Mouse (Mus musculus) neural tube, embryonic 14.5 days (tissue): ENCODE results near the gene Prodh2. TPM values are rescaled to one million over a fixed set of nuclear protein-coding genes. Genes with fewer than 3 reads are reported as not detected.

ENCODE experiments used
- ATAC-seq: fragments of 200-750 bp; cut with Nextera tagmentation; 2 replicates; pipeline ENCODE4 v1.8.0; 2017; ENCODE audit warnings: low read depth, mild to moderate bottlenecking, moderate TSS enrichment, moderate library complexity
- H3K27ac ChIP-seq: fragments of 300-500 bp; sonication (generic); 2 replicates; pipeline ENCODE4 v1.5.1; 2014; ENCODE audit warnings: low read depth, mild to moderate bottlenecking, control low read depth, low read length, moderate library complexity, mixed read lengths
- H3K27me3 ChIP-seq: fragments of 300-500 bp; sonication (generic); 2 replicates; pipeline ENCODE4 v1.6.1; 2014; ENCODE audit warnings: low read length; ENCODE audit not compliant: control insufficient read depth, insufficient read depth
- H3K36me3 ChIP-seq: fragments of 300-500 bp; sonication (generic); 2 replicates; pipeline ENCODE4 v1.6.1; 2014; ENCODE audit warnings: low read length, mixed read lengths; ENCODE audit not compliant: control insufficient read depth, insufficient read depth
- H3K4me1 ChIP-seq: fragments of 300-500 bp; sonication (generic); 2 replicates; pipeline ENCODE4 v1.6.1; 2014; ENCODE audit warnings: low read length; ENCODE audit not compliant: control insufficient read depth, insufficient read depth
- H3K4me2 ChIP-seq: fragments of 300-500 bp; sonication (generic); 2 replicates; pipeline ENCODE4 v1.6.1; 2014; ENCODE audit warnings: mild to moderate bottlenecking, low read depth, low read length, control low read depth
- H3K4me3 ChIP-seq: fragments of 300-500 bp; sonication (generic); 2 replicates; pipeline ENCODE4 v1.5.1; 2014; ENCODE audit warnings: low read depth, low read length, control low read depth, mixed read lengths
- H3K9ac ChIP-seq: fragments of 300-500 bp; sonication (generic); replicated peaks from 2 replicates; pipeline ENCODE4 v1.6.1; 2014; ENCODE audit warnings: low read depth, mild to moderate bottlenecking, control low read depth, low read length, mixed read lengths
- H3K9me3 ChIP-seq: fragments of 300-500 bp; sonication (generic); 2 replicates; pipeline ENCODE4 v1.6.1; 2016; ENCODE audit warnings: low read length; ENCODE audit not compliant: control insufficient read depth
- WGBS: fragments of 180-500 bp; shearing (Covaris S2); extraction: QIAGEN DNeasy Blood & Tissue Kit; methylation state at CpG from one replicate; pipeline ENCODE4 v1.1.7; 2014; 5-methylcytosine and 5-hydroxymethylcytosine counted together
- microRNA-seq: library from miRNA; unstranded; fragments of <30 nt; microRNA quantifications from one replicate; pipeline ENCODE4, GENCODE M21; 2016
- polyA plus RNA-seq: library from polyadenylated mRNA; unstranded; fragments of >200 nt; fragmentation: Nextera tagmentation; extraction: Ambion mirVana; gene quantifications from 2 replicates; pipeline ENCODE4 v1.2.1, GENCODE M21; 2014

Gene Prodh2
- polyA plus RNA-seq, 1 experiment from 2014 or later, result not detected

DNA sequence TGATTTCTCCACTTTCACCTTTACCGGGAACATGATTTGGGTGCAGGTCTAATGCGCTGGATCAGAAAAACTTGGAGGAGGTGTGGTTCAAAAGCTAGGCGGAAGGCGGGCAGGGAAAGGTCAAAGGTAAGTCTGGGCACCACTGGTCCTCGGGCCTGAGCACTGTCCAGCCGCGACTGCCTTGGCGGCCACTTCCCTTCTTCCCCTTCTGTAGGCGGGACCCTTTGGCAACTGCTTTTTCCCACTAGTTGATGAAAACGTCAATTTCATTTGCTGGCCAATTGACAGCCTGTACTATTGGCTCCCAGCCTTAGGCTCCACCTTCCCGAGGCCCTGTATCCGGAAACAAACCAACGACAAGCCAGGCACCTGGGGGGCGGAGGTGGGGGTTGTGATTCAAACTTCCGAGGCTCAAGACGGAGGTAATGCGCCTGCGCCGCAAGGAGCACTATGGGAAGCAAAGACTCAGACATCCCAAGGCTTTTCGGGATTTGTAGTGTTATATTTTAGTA, 66.1 kb downstream of the Prodh2 start, which contains the start of gene Lin37:
Gene Lin37, minus strand, starts transcription at position 396 of the 512 bp plus-strand sequence.
- H3K27me3 ChIP-seq, result no peaks in the 10 kb centered on the region
- peaks cover 12% of the 10 kb centered on the region for H3K4me1 ChIP-seq
- H3K27ac ChIP-seq, result peak within 1 kb of the TSS; percentile 18; the same call in 1 of the 2 replicates
- peak; percentile 89 for ATAC-seq
- peak within 1 kb of the TSS; percentile 87 for H3K4me2 ChIP-seq
- H3K9ac ChIP-seq, result peak within 1 kb of the TSS; percentile 62
- no peaks in the 10 kb centered on the region for H3K9me3 ChIP-seq
- WGBS, result under 1% methylated on average over 20 of the region's 20 CpGs
- peak within 1 kb of the TSS; percentile 52 for H3K4me3 ChIP-seq
- peaks cover 23% of the 10 kb centered on the region; the same call in 1 of the 2 replicates for H3K36me3 ChIP-seq

DNA sequence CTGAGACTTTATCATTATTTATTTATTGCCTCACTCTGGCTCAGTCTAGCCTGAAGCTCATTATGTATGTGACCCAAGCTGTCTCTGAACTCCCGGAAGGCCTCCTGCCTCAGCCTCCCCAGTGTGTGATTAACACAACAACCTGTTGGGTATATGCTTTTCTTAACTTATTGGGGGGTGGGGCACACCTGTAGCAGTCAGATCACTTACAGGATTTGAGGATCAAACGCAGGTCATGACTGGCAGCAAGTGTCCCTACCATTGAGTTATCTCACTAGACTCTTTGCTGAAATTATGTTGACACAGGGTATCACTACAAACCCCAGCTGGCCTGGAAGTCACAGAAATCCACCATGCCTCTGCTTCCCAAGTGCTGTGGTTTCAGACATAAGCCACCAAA, 66.9 kb downstream of the Prodh2 start:
- Histone ChIP-seq H3K4me1 (peaks cover 12% of the 10 kb centered on the region), H3K4me2 (peak overlapping the region; percentile 39; the same call in 1 of the 2 replicates), H3K27ac (no peak overlapping the region), H3K9ac (no peak overlapping the region), H3K27me3 (no peaks in the 10 kb centered on the region), H3K4me3 (no peak overlapping the region), H3K36me3 (peaks cover 15% of the 10 kb centered on the region; the same call in 1 of the 2 replicates), H3K9me3 (no peaks in the 10 kb centered on the region)
- 73% methylated on average over 2 of the region's 2 CpGs for WGBS
- ATAC-seq, result no peak

DNA sequence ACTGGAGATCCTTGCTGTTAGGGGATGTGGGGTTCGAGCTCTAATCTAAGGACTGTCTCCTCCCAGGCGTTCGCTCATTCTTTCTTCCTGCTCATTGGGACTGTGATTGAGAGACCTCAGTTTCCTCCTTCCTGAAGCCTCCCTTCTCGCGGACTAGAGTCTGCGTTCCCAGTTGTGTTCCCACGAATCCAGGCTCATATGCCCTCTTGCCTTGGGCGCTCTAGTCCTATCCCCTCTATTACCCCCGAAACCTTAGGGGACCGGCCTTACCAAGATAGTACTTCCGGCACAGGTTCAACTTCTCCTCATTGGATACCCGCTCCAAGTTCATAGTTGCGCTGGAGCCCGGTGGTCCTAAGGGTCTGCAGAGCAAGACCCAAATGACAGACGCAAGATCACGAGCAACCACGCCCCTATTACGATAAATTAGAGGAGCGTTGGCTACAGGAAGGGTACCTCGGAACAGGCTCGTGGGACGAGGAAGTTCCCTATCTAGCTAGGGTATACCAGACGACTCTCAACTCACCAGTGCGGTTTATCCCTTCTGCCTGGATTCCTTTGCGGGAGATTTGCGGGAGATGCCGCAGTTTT, 69.2 kb downstream of the Prodh2 start:
- Histone ChIP-seq H3K36me3 (peaks cover 16% of the 10 kb centered on the region), H3K27me3 (no peaks in the 10 kb centered on the region), H3K9ac (peak overlapping the region; percentile 70), H3K4me2 (peak overlapping the region; percentile 69), H3K27ac (0 out of 2 replicates have a peak overlapping the region, but pooled peaks have one; percentile 10), H3K4me1 (peaks cover 12% of the 10 kb centered on the region), H3K4me3 (peak overlapping the region; percentile 78), H3K9me3 (no peaks in the 10 kb centered on the region)
- ATAC-seq, result 0 out of 2 replicates have a peak, but pooled peaks have one; percentile 1
- 1% methylated on average over 27 of the region's 27 CpGs for WGBS

Small RNA genes within 50 kb of the gene (microRNA-seq; reads per million reads assigned to microRNA genes)
- gene Gm38670, result not detected

Other genes with a start within 250 kb of the Prodh2 start
- 0.99 and 1.0 TPM in 2 replicates for gene Thap8, start 213.5 kb upstream of the Prodh2 start, polyA plus RNA-seq
- 3.1 and 3.7 TPM in 2 replicates for gene Wdr62, start 213.2 kb upstream of the Prodh2 start, polyA plus RNA-seq
- gene Clip3, start 201.9 kb upstream of the Prodh2 start, polyA plus RNA-seq, result 115 and 133 TPM in 2 replicates
- 134 and 137 TPM in 2 replicates for gene Alkbh6, start 184.9 kb upstream of the Prodh2 start, polyA plus RNA-seq
- gene Syne4, start 178.8 kb upstream of the Prodh2 start, polyA plus RNA-seq, result 12.7 and 16.9 TPM in 2 replicates
- not detected in 2 replicates for gene E130208F15Rik, start 171.9 kb upstream of the Prodh2 start, polyA plus RNA-seq
- gene Sdhaf1, start 169.7 kb upstream of the Prodh2 start, polyA plus RNA-seq, result 16.3 and 20.1 TPM in 2 replicates
- 12.2 and 14.1 TPM in 2 replicates for gene Lrfn3, start 130.8 kb upstream of the Prodh2 start, polyA plus RNA-seq
- 23.3 and 39.9 TPM in 2 replicates for gene Tyrobp, start 79.9 kb upstream of the Prodh2 start, polyA plus RNA-seq
- 1.1 TPM in 1 of 2 replicates, not detected in the other for gene Hcst, start 73.8 kb upstream of the Prodh2 start, polyA plus RNA-seq
- 2.5 and 3.1 TPM in 2 replicates for gene Nfkbid, start 71.9 kb upstream of the Prodh2 start, polyA plus RNA-seq
- gene Aplp1, start 48.1 kb upstream of the Prodh2 start, polyA plus RNA-seq, result 641 and 675 TPM in 2 replicates
- gene Kirrel2, start 35.9 kb upstream of the Prodh2 start, polyA plus RNA-seq, result 0.27 and 0.89 TPM in 2 replicates
- 0.30 TPM in 1 of 2 replicates, not detected in the other for gene Nphs1, start 35.3 kb upstream of the Prodh2 start, polyA plus RNA-seq
- 110 and 111 TPM in 2 replicates for gene Arhgap33, start 41.4 kb downstream of the Prodh2 start, polyA plus RNA-seq
- 7.0 and 8.4 TPM in 2 replicates for gene Hspb6, start 58.6 kb downstream of the Prodh2 start, polyA plus RNA-seq
- 9.3 and 11.1 TPM in 2 replicates for gene Proser3, start 58.7 kb downstream of the Prodh2 start, polyA plus RNA-seq
- 55.4 and 57.4 TPM in 2 replicates for gene Lin37, start 66.2 kb downstream of the Prodh2 start, polyA plus RNA-seq
- gene U2af1l4, start 69.7 kb downstream of the Prodh2 start, polyA plus RNA-seq, result 99.4 and 99.6 TPM in 2 replicates
- gene Gm49396, start 69.7 kb downstream of the Prodh2 start, polyA plus RNA-seq, result 8.1 and 9.4 TPM in 2 replicates
- gene Psenen, start 70.0 kb downstream of the Prodh2 start, polyA plus RNA-seq, result 111 and 126 TPM in 2 replicates
- gene Igflr1, start 71.8 kb downstream of the Prodh2 start, polyA plus RNA-seq, result 2.8 and 3.7 TPM in 2 replicates
- gene Kmt2b, start 95.1 kb downstream of the Prodh2 start, polyA plus RNA-seq, result 13.6 and 14.6 TPM in 2 replicates
- gene Zbtb32, start 105.3 kb downstream of the Prodh2 start, polyA plus RNA-seq, result 0.30 and 0.35 TPM in 2 replicates
- 0.43 and 0.62 TPM in 2 replicates for gene Upk1a, start 119.2 kb downstream of the Prodh2 start, polyA plus RNA-seq
- 1,118 and 1,342 TPM in 2 replicates for gene Cox6b1, start 132.5 kb downstream of the Prodh2 start, polyA plus RNA-seq
- not detected in 2 replicates for gene Etv2, start 142.2 kb downstream of the Prodh2 start, polyA plus RNA-seq
- gene Rbm42, start 156.7 kb downstream of the Prodh2 start, polyA plus RNA-seq, result 98.3 and 110 TPM in 2 replicates
- 22.4 and 23.9 TPM in 2 replicates for gene Haus5, start 171.4 kb downstream of the Prodh2 start, polyA plus RNA-seq
- gene Pmis2, start 178.0 kb downstream of the Prodh2 start, polyA plus RNA-seq, result not detected in 2 replicates
- not detected in 2 replicates for gene 2200002J24Rik, start 205.3 kb downstream of the Prodh2 start, polyA plus RNA-seq
- gene Atp4a, start 218.6 kb downstream of the Prodh2 start, polyA plus RNA-seq, result 1.9 and 2.9 TPM in 2 replicates
- 286 and 323 TPM in 2 replicates for gene Tmem147, start 235.9 kb downstream of the Prodh2 start, polyA plus RNA-seq